Mouse (Mus musculus) adrenal gland, postnatal 10 days (tissue): ENCODE measurements around the gene Scd1. TPM values are rescaled to one million over a fixed set of nuclear protein-coding genes. Genes with fewer than 3 reads are reported as not detected.
A peak's percentile ranks its signal among the peaks of the same experiment; 100 is the strongest.

Experiments
- DNase-seq: peaks from one replicate; pipeline ENCODE4 v3.0.0; 2021; ENCODE audit warnings: mixed read lengths
- long read RNA-seq, 2 experiments: library from polyadenylated mRNA; stranded (forward); transcript quantifications; one replicate each; pipeline ENCODE4 v2.0.0; 2021
- total RNA-seq, 2 experiments: library from RNA; stranded (reverse); gene quantifications; 2 replicates each; pipeline ENCODE4 v1.2.3; 2021

Gene Scd1
- total RNA-seq = 100 to 1,000 TPM; 181 to 382 TPM
- long read RNA-seq, experiment 1, full-length matches to known transcripts = 13 of 59 reads
- long read RNA-seq, experiment 1, partial matches to known transcripts = 2 of 59 reads
- long read RNA-seq, experiment 1, other reads (novel, unspliced or antisense) = 44 of 59 reads
- long read RNA-seq, experiment 2, full-length matches to known transcripts = 39 of 50 reads
- long read RNA-seq, experiment 2, partial matches to known transcripts = 3 of 50 reads
- long read RNA-seq, experiment 2, other reads (novel, unspliced or antisense) = 8 of 50 reads

DNA sequence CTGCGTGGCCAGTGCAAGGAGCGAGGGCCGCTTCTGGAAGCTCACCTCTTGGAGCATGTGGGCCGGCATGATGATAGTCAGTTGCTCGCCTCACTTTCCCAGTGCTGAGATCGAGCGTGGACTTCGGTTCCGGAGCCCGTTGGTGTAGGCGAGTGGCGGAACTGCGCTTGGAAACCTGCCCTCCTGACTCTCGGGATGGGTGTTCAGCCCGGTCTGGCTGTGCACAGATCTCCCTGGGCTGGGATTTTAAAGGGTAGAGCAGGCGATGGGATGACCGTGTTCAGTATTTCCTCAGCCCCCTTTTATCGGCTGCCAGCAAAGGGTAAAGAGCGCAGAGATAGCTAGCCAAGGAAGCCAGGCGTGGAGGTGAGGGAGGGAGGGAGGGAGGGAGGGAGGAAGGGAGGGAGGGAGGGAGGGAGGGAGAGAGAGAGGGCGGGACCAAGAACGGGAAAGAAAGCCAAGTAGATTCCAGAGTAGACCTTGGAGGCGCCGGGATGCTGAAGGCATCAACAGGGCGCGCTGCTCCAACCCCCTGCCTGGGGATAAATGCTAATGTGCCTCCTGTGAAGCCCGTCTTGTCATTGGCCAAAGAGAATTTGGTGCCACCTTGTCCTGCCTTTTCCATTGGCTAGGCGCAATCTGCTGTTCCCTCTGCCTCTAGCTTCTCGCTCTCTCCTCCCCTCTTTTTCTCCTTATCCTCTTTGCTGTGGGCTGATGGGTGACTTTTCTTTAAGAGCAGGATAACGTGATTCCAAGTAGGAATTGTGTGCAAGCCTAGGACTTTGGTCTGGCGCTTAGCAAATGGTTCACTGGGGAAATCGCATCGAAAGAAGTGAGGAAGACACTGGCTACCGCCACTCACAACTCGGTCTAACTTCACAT lies at the start of gene Scd1:
Scd1 (minus strand) TSS at position 539 of the 882 bp plus-strand sequence.
- peak; percentile 66 for DNase-seq

- DNase-seq = no peak
Observed at GRCm38 (mm10) chr19:44455356-44455755, 47.7 kb upstream of the Scd1 start.

GRCm38 (mm10) chr19:44454862-44455261 lies 47.2 kb upstream of the Scd1 start:
- no peak for DNase-seq

GRCm38 (mm10) chr19:44447927-44448326 lies 40.2 kb upstream of the Scd1 start:
- DNase-seq = no peak

DNA sequence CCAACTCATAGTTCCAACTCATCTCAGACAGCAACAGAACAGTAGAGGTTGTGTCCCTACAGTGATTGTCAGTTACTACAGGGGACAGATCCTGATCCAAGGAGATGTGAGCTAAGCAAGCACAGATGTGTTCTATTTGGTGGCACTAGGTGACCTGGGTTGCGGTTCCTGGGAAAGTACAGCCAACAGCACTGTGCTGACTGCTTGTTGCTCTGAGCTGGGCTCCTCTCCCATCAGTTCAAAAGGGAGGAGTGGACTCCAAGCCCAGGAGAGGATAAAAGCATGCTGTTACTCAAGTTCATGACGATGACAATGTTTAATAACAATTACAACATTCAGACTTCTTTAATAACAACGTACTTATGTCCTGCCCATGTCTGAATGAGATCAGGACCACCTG lies 38.1 kb upstream of the Scd1 start:
- no peak for DNase-seq

DNA sequence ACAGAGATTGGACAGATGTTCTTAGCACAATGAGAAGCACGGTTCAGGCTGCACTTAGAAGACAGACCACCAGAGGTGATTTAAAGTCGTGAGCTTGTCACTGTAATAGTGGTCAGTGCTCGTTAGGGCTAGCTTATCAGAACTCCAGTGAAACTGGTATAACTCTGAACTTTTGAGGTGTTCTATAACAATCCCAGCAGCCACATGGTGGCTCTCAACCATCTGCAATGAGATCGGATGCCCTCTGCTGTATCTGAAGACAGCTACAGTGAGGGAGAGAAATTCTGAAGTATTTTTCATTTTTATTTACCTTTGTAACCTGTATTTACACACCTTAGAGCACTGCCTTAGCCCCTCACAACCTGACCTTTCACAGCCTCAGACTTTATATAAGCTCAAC lies 31.6 kb upstream of the Scd1 start:
- DNase-seq = no peak

DNA sequence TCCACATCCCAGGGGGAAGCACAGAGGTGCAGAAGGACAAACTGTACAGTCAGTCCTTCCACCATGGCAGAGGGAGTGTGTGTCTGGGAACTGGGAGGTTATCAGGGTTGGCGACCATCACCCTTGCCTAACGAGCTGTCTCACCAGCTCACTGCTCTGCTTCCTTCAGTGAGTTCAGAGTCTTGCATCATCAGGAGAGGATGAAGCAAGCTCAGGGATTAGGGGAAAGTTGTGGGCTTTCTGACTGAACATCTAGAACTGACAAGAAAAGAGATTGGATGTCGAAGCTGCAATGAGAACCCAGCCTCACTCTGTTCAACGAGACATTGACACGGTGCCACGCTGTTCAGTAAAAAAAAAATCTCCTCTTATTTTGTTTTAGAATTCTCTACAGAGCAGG lies 30.3 kb upstream of the Scd1 start:
- no peak for DNase-seq

- no peak for DNase-seq
Observed at GRCm38 (mm10) chr19:44432084-44432483, 24.4 kb upstream of the Scd1 start.

GRCm38 (mm10) chr19:44427721-44428120 lies 20.0 kb upstream of the Scd1 start:
- DNase-seq = no peak

- DNase-seq = peak; percentile 46
Observed at GRCm38 (mm10) chr19:44422051-44422631, 14.5 kb upstream of the Scd1 start.

DNA sequence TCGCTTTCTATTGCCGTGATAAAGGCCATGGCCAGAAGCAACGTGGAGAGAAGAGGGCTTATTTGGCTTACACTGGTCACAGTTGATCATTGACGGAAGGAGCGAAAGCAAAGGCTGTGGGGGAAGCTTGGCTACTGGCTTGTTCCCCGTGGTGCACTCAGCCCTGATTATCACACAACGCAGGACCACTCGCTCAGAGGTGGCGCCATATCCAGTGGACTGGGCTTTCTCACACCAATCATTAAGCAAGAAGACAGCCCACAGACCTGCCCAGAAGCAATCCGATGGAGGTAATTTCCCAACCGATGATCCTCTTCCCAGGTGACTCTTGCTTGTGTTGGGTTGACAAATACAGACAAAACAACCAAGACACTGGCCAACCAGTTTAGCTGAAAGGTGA lies 11.9 kb upstream of the Scd1 start:
- DNase-seq = no peak

GRCm38 (mm10) chr19:44418945-44419344 lies 11.3 kb upstream of the Scd1 start:
- DNase-seq = peak; percentile 81

DNA sequence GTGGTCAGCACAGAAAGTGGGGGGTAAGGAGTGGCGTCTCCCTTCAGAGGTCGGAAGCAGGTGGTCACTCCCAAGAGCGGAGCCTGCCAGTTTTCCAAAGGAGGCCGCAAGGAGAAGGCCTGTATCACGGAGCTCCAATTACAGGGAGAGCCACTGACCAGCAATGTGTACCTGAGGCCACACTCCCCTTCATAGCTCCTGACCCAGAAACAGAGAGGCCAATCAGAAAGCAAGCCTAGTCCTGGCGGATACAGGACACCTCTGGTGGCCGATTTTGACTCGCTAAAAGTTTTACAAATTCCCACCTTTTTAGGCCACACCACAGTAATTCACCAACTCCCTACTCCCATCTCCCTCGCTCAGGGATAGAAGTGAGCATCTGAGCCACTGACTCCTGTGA lies 10.9 kb upstream of the Scd1 start:
- DNase-seq = no peak

DNA sequence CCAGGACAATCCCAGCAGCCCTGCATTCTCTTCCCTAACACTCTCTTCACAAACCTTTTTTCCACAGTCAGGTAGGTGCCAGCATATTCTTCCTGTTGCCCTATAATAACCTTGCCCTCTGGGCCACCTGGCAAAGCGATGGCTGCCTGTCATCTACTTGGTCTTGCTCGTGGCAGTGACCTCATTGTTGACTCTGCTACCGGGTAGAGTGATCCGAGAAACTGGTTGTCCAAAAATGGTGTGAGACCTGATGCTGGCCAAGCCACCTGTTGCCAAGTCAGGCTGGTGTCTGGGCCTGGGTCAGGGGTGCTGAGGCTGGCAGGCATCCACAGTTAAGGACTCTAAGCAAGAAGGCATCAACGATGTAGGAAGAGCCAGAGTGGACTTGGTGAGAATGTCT lies 10.4 kb upstream of the Scd1 start:
- DNase-seq = peak; percentile 34

DNA sequence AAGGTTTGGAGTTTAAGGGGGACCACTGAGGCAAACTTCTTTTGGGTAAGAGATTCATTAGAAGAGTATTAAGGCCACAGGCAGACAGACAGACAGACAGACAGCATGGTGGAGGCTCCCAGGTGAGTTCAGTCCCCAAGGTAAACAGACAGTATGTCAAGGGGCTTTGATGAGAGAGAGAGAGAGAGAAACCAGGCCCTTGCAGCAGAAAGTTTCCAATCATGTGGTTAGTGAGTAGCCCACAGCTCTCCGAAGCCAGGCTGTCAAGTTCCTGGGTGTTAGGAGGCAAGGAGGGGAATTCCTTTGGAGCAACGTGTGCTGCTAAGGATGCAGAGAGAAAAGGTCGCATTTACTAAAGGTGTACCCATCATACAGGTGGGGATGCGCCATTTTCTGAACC lies 9.8 kb upstream of the Scd1 start:
- no peak for DNase-seq

DNA sequence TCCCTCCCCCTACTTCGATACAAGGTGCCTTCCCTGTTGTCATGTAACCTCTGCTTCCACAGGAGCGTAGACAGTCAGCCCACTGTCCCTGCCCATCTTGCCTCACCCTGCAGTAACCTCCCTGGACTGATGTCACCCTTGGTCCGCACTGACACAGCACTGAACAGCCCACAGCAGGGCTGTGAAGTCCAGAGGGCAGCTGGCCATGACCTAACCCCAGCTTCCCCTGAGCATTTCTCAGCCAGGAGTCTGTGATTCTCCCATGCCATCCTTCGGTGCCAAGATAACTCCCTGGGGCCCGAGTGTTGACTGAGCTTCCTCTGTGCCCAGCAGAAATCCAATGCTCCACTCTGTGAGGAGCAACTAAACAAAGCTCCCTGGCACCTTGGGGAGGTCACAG lies 8.6 kb upstream of the Scd1 start:
- peak; percentile 78 for DNase-seq

DNA sequence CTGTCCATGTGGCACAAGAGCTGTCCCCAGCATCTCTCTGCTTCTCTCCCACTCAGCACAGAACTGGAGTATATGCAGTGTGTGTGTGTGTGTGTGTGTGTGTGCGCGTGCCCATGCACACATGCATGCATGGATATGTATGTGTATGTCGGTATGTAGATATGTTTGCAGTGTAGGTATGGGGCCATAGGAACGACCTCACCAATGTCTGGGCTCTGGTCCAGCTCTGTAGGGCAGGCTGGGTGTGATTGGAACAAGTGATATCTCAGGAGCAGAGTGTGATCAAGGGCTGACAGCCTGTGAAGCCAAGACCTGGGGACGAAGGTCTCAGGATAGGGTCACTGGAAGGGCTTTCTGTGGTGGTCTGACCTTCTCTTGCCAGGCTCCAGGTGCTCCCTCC lies 7.8 kb upstream of the Scd1 start:
- no peak for DNase-seq

DNA sequence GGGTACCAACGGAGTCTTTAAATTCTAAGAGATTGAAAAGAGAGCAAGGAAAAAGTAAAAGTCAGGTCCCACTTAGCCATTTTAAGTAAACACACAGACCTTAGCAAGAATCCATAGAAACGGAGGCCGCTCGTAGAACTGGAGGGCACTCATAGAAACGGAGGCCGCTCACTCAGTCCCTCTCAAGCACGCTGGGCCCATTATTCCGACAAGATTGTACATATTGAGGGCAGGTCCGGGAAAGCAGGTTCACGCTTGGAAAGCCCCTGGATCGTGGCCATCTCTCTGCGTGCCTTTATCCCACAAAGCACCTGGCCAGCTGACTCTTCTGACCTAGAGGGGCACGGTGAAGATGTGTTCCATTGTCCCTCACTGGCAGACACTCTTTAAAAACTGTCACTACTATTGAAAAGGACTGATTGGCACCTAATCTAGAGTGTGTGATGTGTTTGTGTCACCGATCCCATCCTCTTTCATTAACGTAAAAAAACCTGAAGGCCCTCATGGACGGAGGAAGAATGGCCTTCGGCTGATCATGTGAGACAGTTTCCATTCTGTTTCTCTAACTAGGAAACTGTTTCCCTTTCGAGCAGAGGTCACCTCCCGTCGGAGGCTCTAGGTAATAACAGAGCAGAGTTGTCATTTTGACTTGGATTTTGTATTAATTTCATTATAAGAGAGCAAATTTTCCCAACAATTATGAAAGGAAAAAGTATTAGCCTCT lies 2.8 kb upstream of the Scd1 start:
- no peak for DNase-seq

GRCm38 (mm10) chr19:44408595-44408994 lies 916 bp upstream of the Scd1 start:
- no peak for DNase-seq

GRCm38 (mm10) chr19:44408223-44408545 lies 505 bp upstream of the Scd1 start:
- peak; percentile 69 for DNase-seq

DNA sequence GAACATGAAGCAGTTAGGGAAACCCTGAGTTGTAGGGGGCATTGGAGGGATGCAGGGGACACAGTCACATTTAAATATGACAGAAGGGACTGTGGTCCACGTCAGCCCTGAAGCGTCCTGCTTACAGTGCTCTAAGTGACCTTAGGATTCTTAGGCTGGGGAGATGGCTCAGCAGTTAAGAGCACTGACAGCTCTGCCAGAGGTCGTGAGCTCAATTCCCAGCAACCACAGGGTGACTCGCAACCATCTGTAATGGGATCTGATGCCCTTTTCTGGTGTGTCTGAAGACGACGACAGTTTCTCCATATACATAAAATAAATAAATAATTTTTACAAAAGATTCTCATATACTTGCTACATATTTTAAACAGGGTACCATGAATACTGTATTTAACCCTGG lies 4.1 kb downstream of the Scd1 start:
- no peak for DNase-seq

GRCm38 (mm10) chr19:44400484-44401197 lies 7.0 kb downstream of the Scd1 start:
- DNase-seq = no peak
